Mouse (Mus musculus): ENCODE data around the gene Krt23. TPM values are rescaled to one million over a fixed set of nuclear protein-coding genes. Genes with fewer than 3 reads are reported as not detected.

The Krt23 gene
- polyA plus RNA-seq, 1 experiment from 2014 or later, result not detected

DNA sequence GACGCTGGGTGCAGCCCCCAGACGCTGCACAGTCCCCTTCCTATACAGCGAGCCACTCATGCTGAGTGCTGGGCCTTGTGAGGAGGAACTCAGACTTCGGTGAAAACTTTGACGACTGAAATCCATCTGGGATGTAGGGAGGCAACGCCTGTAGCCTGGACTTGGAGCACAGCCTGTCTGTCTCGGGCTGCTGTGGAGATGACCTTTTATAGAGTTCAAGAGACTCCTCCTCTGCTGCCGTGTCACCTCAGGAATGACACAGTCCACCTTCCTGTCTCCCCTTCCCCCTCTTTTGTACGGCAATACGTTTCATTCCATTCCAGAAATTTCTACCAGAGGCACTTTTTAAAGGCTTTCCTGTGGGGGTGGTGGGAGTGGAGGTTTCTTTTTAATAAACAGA is 55.0 kb downstream of the Krt23 start, which contains the start of gene Krt20:
Gene Krt20 (minus strand): TSS at position 179 of the 400 bp plus-strand sequence.
- H3K36me3 ChIP-seq, result no peaks in the 10 kb centered on the region
- no peaks in the 10 kb centered on the region for H3K9me3 ChIP-seq (replicated peaks)
- H3K27me3 ChIP-seq (ENCODE audit: low read depth, poor library complexity, severe bottlenecking), result no peaks in the 10 kb centered on the region
- H3K4me1 ChIP-seq, result peaks cover 8% of the 10 kb centered on the region
- no peak within 1 kb of the TSS for H3K27ac ChIP-seq (replicated peaks)
- WGBS, result 65% methylated on average over 10 of the region's 10 CpGs
- no peak for DNase-seq (ENCODE audit: low spot score)
- H3K4me3 ChIP-seq, result no peak within 1 kb of the TSS

DNA sequence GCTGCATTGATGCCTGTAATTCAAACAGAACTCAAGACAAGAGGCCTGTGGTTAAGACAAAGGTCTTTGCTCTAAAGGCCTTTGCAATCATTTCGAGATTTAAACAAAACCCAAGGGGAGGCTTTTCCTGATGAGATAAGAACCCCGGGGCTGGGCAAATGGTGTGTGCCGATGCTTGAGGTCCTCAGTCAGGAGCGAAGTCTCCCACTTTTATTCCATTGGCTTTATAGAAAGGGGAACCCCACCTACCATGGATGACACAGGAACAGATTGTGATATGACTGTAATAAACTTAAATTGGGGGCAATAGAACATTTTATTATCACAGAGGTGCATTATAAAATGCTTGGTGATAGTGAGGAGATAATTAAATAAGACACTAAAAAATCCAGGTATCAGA is 56.3 kb downstream of the Krt23 start:
- WGBS, result 63% methylated on average over 4 of the region's 4 CpGs
- no peaks in the 10 kb centered on the region for H3K36me3 ChIP-seq
- no peaks in the 10 kb centered on the region for H3K9me3 ChIP-seq (replicated peaks)
- DNase-seq (ENCODE audit: low spot score), result no peak
- H3K27ac ChIP-seq (replicated peaks), result no peak overlapping the region
- H3K4me3 ChIP-seq, result no peak overlapping the region
- peaks cover 8% of the 10 kb centered on the region for H3K4me1 ChIP-seq
- H3K27me3 ChIP-seq (ENCODE audit: low read depth, poor library complexity, severe bottlenecking), result no peaks in the 10 kb centered on the region

DNA sequence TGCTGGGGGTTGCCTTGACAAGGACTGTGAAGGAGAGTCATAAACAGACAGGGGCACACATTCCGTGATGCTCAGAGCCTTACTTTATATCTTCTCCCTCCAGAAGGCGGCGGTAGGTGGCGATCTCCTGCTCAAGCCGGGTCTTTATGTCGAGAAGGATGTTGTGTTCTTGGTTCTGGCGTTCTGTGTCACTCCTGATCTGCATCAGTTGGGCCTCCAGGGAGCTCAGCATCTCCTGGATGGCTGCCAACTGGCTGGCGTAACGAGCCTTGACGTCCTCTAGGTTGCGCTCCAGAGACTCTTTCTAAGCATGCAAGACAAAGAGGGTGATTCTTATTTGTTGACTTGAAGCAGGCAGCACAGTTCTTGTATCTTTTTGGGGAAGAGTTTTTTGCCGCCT is 62.3 kb downstream of the Krt23 start:
- 63% methylated on average over 12 of the region's 12 CpGs for WGBS
- H3K27me3 ChIP-seq (ENCODE audit: low read depth, poor library complexity, severe bottlenecking), result no peaks in the 10 kb centered on the region
- DNase-seq (ENCODE audit: low spot score), result no peak
- H3K27ac ChIP-seq (replicated peaks), result no peak overlapping the region
- H3K9me3 ChIP-seq (replicated peaks), result no peaks in the 10 kb centered on the region
- H3K4me1 ChIP-seq, result peaks cover 11% of the 10 kb centered on the region
- no peaks in the 10 kb centered on the region for H3K36me3 ChIP-seq
- no peak overlapping the region for H3K4me3 ChIP-seq

Other genes with a start within 250 kb of the Krt23 start
- 0.12 and 0.24 TPM in 2 replicates for gene Krt222, start 249.1 kb downstream of the Krt23 start, polyA plus RNA-seq (2016; fragmentation: Nextera tagmentation; extraction: Ambion mirVana)
- gene Krt24, start 207.9 kb downstream of the Krt23 start, polyA plus RNA-seq (2016; fragmentation: Nextera tagmentation; extraction: Ambion mirVana), result not detected in 2 replicates
- gene Krt25, start 170.2 kb downstream of the Krt23 start, polyA plus RNA-seq (2016; fragmentation: Nextera tagmentation; extraction: Ambion mirVana), result not detected in 2 replicates
- gene Krt26, start 155.2 kb downstream of the Krt23 start, polyA plus RNA-seq (2016; fragmentation: Nextera tagmentation; extraction: Ambion mirVana), result 0.21 and 0.60 TPM in 2 replicates
- not detected in 2 replicates for gene Krt27, start 142.0 kb downstream of the Krt23 start, polyA plus RNA-seq (2016; fragmentation: Nextera tagmentation; extraction: Ambion mirVana)
- 0.21 and 0.32 TPM in 2 replicates for gene Krt28, start 118.2 kb downstream of the Krt23 start, polyA plus RNA-seq (2016; fragmentation: Nextera tagmentation; extraction: Ambion mirVana)
- gene Krt10, start 103.8 kb downstream of the Krt23 start, polyA plus RNA-seq (2016; fragmentation: Nextera tagmentation; extraction: Ambion mirVana), result 24.0 and 27.6 TPM in 2 replicates
- gene Krt12, start 70.9 kb downstream of the Krt23 start, polyA plus RNA-seq (2016; fragmentation: Nextera tagmentation; extraction: Ambion mirVana), result not detected in 2 replicates
- gene Krt20, start 55.0 kb downstream of the Krt23 start, polyA plus RNA-seq (2016; fragmentation: Nextera tagmentation; extraction: Ambion mirVana), result 0.65 and 0.68 TPM in 2 replicates
- gene Krt39, start 28.2 kb upstream of the Krt23 start, polyA plus RNA-seq (2016; fragmentation: Nextera tagmentation; extraction: Ambion mirVana), result not detected in 2 replicates
- gene Krt40, start 50.0 kb upstream of the Krt23 start, polyA plus RNA-seq (2016; fragmentation: Nextera tagmentation; extraction: Ambion mirVana), result not detected in 2 replicates
- gene Krtap3-3, start 57.7 kb upstream of the Krt23 start, polyA plus RNA-seq (2016; fragmentation: Nextera tagmentation; extraction: Ambion mirVana), result not detected in 2 replicates
- gene Krtap3-2, start 63.7 kb upstream of the Krt23 start, polyA plus RNA-seq (2016; fragmentation: Nextera tagmentation; extraction: Ambion mirVana), result not detected in 2 replicates
- gene Gm11939, start 66.3 kb upstream of the Krt23 start, polyA plus RNA-seq (2016; fragmentation: Nextera tagmentation; extraction: Ambion mirVana), result not detected in 2 replicates
- not detected in 2 replicates for gene Krtap3-1, start 73.5 kb upstream of the Krt23 start, polyA plus RNA-seq (2016; fragmentation: Nextera tagmentation; extraction: Ambion mirVana)
- not detected in 2 replicates for gene Krtap1-5, start 87.9 kb upstream of the Krt23 start, polyA plus RNA-seq (2016; fragmentation: Nextera tagmentation; extraction: Ambion mirVana)
- not detected in 2 replicates for gene Krtap1-4, start 90.5 kb upstream of the Krt23 start, polyA plus RNA-seq (2016; fragmentation: Nextera tagmentation; extraction: Ambion mirVana)
- gene Krtap1-3, start 98.2 kb upstream of the Krt23 start, polyA plus RNA-seq (2016; fragmentation: Nextera tagmentation; extraction: Ambion mirVana), result not detected in 2 replicates
- not detected in 2 replicates for gene Krtap9-3, start 105.0 kb upstream of the Krt23 start, polyA plus RNA-seq (2016; fragmentation: Nextera tagmentation; extraction: Ambion mirVana)
- not detected in 2 replicates for gene Gm11938, start 110.2 kb upstream of the Krt23 start, polyA plus RNA-seq (2016; fragmentation: Nextera tagmentation; extraction: Ambion mirVana)
- not detected in 2 replicates for gene Gm11937, start 117.1 kb upstream of the Krt23 start, polyA plus RNA-seq (2016; fragmentation: Nextera tagmentation; extraction: Ambion mirVana)
- gene Krtap2-4, start 121.7 kb upstream of the Krt23 start, polyA plus RNA-seq (2016; fragmentation: Nextera tagmentation; extraction: Ambion mirVana), result not detected in 2 replicates
- gene Gm11562, start 127.3 kb upstream of the Krt23 start, polyA plus RNA-seq (2016; fragmentation: Nextera tagmentation; extraction: Ambion mirVana), result not detected in 2 replicates
- not detected in 2 replicates for gene Krtap4-1, start 135.1 kb upstream of the Krt23 start, polyA plus RNA-seq (2016; fragmentation: Nextera tagmentation; extraction: Ambion mirVana)
- not detected in 2 replicates for gene Krtap4-2, start 141.9 kb upstream of the Krt23 start, polyA plus RNA-seq (2016; fragmentation: Nextera tagmentation; extraction: Ambion mirVana)
- not detected in 2 replicates for gene Krtap4-7, start 151.0 kb upstream of the Krt23 start, polyA plus RNA-seq (2016; fragmentation: Nextera tagmentation; extraction: Ambion mirVana)
- not detected in 2 replicates for gene Gm11555, start 157.1 kb upstream of the Krt23 start, polyA plus RNA-seq (2016; fragmentation: Nextera tagmentation; extraction: Ambion mirVana)
- not detected in 2 replicates for gene Gm11563, start 165.8 kb upstream of the Krt23 start, polyA plus RNA-seq (2016; fragmentation: Nextera tagmentation; extraction: Ambion mirVana)
- gene Krtap4-6, start 172.8 kb upstream of the Krt23 start, polyA plus RNA-seq (2016; fragmentation: Nextera tagmentation; extraction: Ambion mirVana), result not detected in 2 replicates
- gene Gm14190, start 197.6 kb upstream of the Krt23 start, polyA plus RNA-seq (2016; fragmentation: Nextera tagmentation; extraction: Ambion mirVana), result not detected in 2 replicates
- not detected in 2 replicates for gene Gm14180, start 241.2 kb upstream of the Krt23 start, polyA plus RNA-seq (2016; fragmentation: Nextera tagmentation; extraction: Ambion mirVana)